Mouse (Mus musculus) midbrain, embryonic 16.5 days (tissue): ENCODE measurements around the gene 6030445D17Rik. TPM values are rescaled to one million over a fixed set of nuclear protein-coding genes. Genes with fewer than 3 reads are reported as not detected.

ENCODE experiments used
- ATAC-seq: fragments of 200-750 bp; cut with Nextera tagmentation; 2 replicates; pipeline ENCODE4 v1.8.0; 2017; ENCODE audit warnings: moderate TSS enrichment
- H3K27ac ChIP-seq: fragments of 300-500 bp; sonication (generic); 2 replicates; pipeline ENCODE4 v1.5.1; 2014; ENCODE audit warnings: mild to moderate bottlenecking, low read length, mixed read lengths
- H3K27me3 ChIP-seq: fragments of 300-500 bp; sonication (generic); 2 replicates; pipeline ENCODE4 v1.6.1; 2014; ENCODE audit warnings: low read depth, low read length, mixed read lengths; ENCODE audit not compliant: control insufficient read depth, insufficient read depth
- H3K36me3 ChIP-seq: fragments of 300-500 bp; sonication (generic); 2 replicates; pipeline ENCODE4 v1.6.1; 2014; ENCODE audit warnings: mild to moderate bottlenecking, low read length, moderate library complexity, mixed read lengths; ENCODE audit not compliant: control insufficient read depth, insufficient read depth
- H3K4me1 ChIP-seq: fragments of 300-500 bp; sonication (generic); 2 replicates; pipeline ENCODE4 v1.6.1; 2014; ENCODE audit warnings: mild to moderate bottlenecking, low read length, mixed read lengths; ENCODE audit not compliant: control insufficient read depth, insufficient read depth
- H3K4me2 ChIP-seq: fragments of 300-500 bp; sonication (generic); 2 replicates; pipeline ENCODE4 v1.6.1; 2014; ENCODE audit warnings: mild to moderate bottlenecking, low read length, mixed read lengths
- H3K4me3 ChIP-seq: fragments of 300-500 bp; sonication (generic); 2 replicates; pipeline ENCODE4 v1.5.1; 2014; ENCODE audit warnings: low read depth, mild to moderate bottlenecking, low read length, moderate library complexity, mixed read lengths
- H3K9ac ChIP-seq: fragments of 300-500 bp; sonication (generic); 2 replicates; pipeline ENCODE4 v1.6.1; 2014; ENCODE audit warnings: low read depth, low read length, mixed read lengths
- H3K9me3 ChIP-seq: fragments of 300-500 bp; sonication (generic); replicated peaks from 2 replicates; pipeline ENCODE4 v1.6.1; 2014; ENCODE audit warnings: mild to moderate bottlenecking, low read length, mixed read lengths; ENCODE audit not compliant: control insufficient read depth, poor library complexity, severe bottlenecking
- WGBS: fragments of 180-500 bp; shearing (Covaris S2); extraction: QIAGEN DNeasy Blood & Tissue Kit; methylation state at CpG from one replicate; pipeline ENCODE4 v1.1.7; 2014; 5-methylcytosine and 5-hydroxymethylcytosine counted together
- polyA plus RNA-seq: library from polyadenylated mRNA; unstranded; fragments of >200 nt; fragmentation: Nextera tagmentation; extraction: Ambion mirVana; gene quantifications from 2 replicates; pipeline ENCODE4 v1.2.1, GENCODE M21; 2015

Gene 6030445D17Rik
- polyA plus RNA-seq, 1 experiment from 2014 or later: 0.14 TPM

- peaks cover 8% of the 10 kb centered on the region for H3K4me1 ChIP-seq
Observed at GRCm38 (mm10) chr4:136466226-136466625, 4.2 kb downstream of the 6030445D17Rik start.

GRCm38 (mm10) chr4:136468553-136469327, 6.7 kb downstream of the 6030445D17Rik start:
- Histone ChIP-seq H3K9me3 (no peaks in the 10 kb centered on the region), H3K36me3 (no peaks in the 10 kb centered on the region), H3K4me1 (peaks cover 12% of the 10 kb centered on the region), H3K9ac (no peak overlapping the region), H3K4me3 (no peak overlapping the region), H3K27me3 (peaks cover 11% of the 10 kb centered on the region), H3K27ac (no peak overlapping the region), H3K4me2 (no peak overlapping the region; the same call in 1 of the 2 replicates)
- ATAC-seq: peak; percentile 23; the same call in 1 of the 2 replicates
- 75% methylated on average over 14 of the region's 14 CpGs for WGBS

More at GRCm38 (mm10) chr4:136466226-136466625, 4.2 kb downstream of the 6030445D17Rik start:
- 75% methylated on average over 4 of the region's 4 CpGs for WGBS
- H3K4me3 ChIP-seq: no peak overlapping the region
- no peaks in the 10 kb centered on the region for H3K36me3 ChIP-seq
- H3K4me2 ChIP-seq: no peak overlapping the region
- H3K9ac ChIP-seq: no peak overlapping the region
- peaks cover 11% of the 10 kb centered on the region for H3K27me3 ChIP-seq
- no peak overlapping the region for H3K27ac ChIP-seq
- no peaks in the 10 kb centered on the region for H3K9me3 ChIP-seq
- no peak for ATAC-seq

- WGBS: 2% methylated on average over 34 of the region's 36 CpGs
- ATAC-seq: peak; percentile 91
- peak within 1 kb of the TSS; percentile 63 for H3K4me3 ChIP-seq
Observed at GRCm38 (mm10) chr4:136469371-136469903, 7.4 kb downstream of the 6030445D17Rik start, which contains the start of gene Luzp1. TSS of gene Luzp1 (plus strand) at chr4:136469761.

GRCm38 (mm10) chr4:136469941-136470346, 7.9 kb downstream of the 6030445D17Rik start:
- Histone ChIP-seq H3K4me1 (peaks cover 12% of the 10 kb centered on the region), H3K27me3 (peaks cover under 1% of the 10 kb centered on the region; the same call in 1 of the 2 replicates), H3K4me3 (peak overlapping the region; percentile 63), H3K36me3 (no peaks in the 10 kb centered on the region), H3K9ac (peak overlapping the region; percentile 88), H3K27ac (peak overlapping the region; percentile 93), H3K9me3 (no peaks in the 10 kb centered on the region), H3K4me2 (peak overlapping the region; percentile 56)
- peak; percentile 86 for ATAC-seq
- WGBS: under 1% methylated on average over 29 of the region's 55 CpGs

More at GRCm38 (mm10) chr4:136469371-136469903, 7.4 kb downstream of the 6030445D17Rik start, which contains the start of gene Luzp1:
- H3K4me1 ChIP-seq: peaks cover 12% of the 10 kb centered on the region
- peak within 1 kb of the TSS; percentile 93 for H3K27ac ChIP-seq
- peak within 1 kb of the TSS; percentile 56 for H3K4me2 ChIP-seq
- H3K9ac ChIP-seq: peak within 1 kb of the TSS; percentile 88
- H3K36me3 ChIP-seq: no peaks in the 10 kb centered on the region
- no peaks in the 10 kb centered on the region for H3K9me3 ChIP-seq
- peaks cover 5% of the 10 kb centered on the region for H3K27me3 ChIP-seq

GRCm38 (mm10) chr4:136470347-136471071, 8.5 kb downstream of the 6030445D17Rik start:
- Histone ChIP-seq H3K9ac (peak overlapping the region; percentile 88), H3K36me3 (no peaks in the 10 kb centered on the region), H3K9me3 (no peaks in the 10 kb centered on the region), H3K4me2 (peak overlapping the region; percentile 56), H3K4me1 (peaks cover 12% of the 10 kb centered on the region), H3K27ac (peak overlapping the region; percentile 93), H3K4me3 (peak overlapping the region; percentile 63), H3K27me3 (no peaks in the 10 kb centered on the region)
- under 1% methylated on average over 55 of the region's 58 CpGs for WGBS
- ATAC-seq: peak; percentile 23; the same call in 1 of the 2 replicates

GRCm38 (mm10) chr4:136476692-136477091, 14.6 kb downstream of the 6030445D17Rik start:
- Histone ChIP-seq H3K4me2 (no peak overlapping the region), H3K4me3 (no peak overlapping the region), H3K27me3 (no peaks in the 10 kb centered on the region), H3K27ac (no peak overlapping the region), H3K9ac (no peak overlapping the region), H3K9me3 (no peaks in the 10 kb centered on the region), H3K36me3 (no peaks in the 10 kb centered on the region), H3K4me1 (peaks cover 3% of the 10 kb centered on the region)
- 97% methylated on average over 1 of the region's 1 CpGs for WGBS
- ATAC-seq: no peak

- no peak overlapping the region for H3K4me2 ChIP-seq
- no peak overlapping the region for H3K4me3 ChIP-seq
- H3K27me3 ChIP-seq: no peaks in the 10 kb centered on the region
- H3K36me3 ChIP-seq: no peaks in the 10 kb centered on the region
- ATAC-seq: no peak
- no peak overlapping the region for H3K27ac ChIP-seq
- WGBS: 94% methylated on average over 2 of the region's 2 CpGs
- H3K4me1 ChIP-seq: no peaks in the 10 kb centered on the region
- no peaks in the 10 kb centered on the region for H3K9me3 ChIP-seq
- no peak overlapping the region for H3K9ac ChIP-seq
Observed at GRCm38 (mm10) chr4:136486549-136486948, 24.5 kb downstream of the 6030445D17Rik start.

- H3K36me3 ChIP-seq: no peaks in the 10 kb centered on the region
- ATAC-seq: no peak
- H3K4me1 ChIP-seq: no peaks in the 10 kb centered on the region
- H3K4me2 ChIP-seq: no peak overlapping the region
- H3K9ac ChIP-seq: no peak overlapping the region
- no peaks in the 10 kb centered on the region for H3K9me3 ChIP-seq
- no peak overlapping the region for H3K27ac ChIP-seq
- no peaks in the 10 kb centered on the region for H3K27me3 ChIP-seq
- no peak overlapping the region for H3K4me3 ChIP-seq
Observed at GRCm38 (mm10) chr4:136495993-136496392, 33.9 kb downstream of the 6030445D17Rik start.
